Mouse (Mus musculus): ENCODE measurements at regions not wholly inside any gene's neighbourhood (a gene's known extent, or its start where the extent isn't known, plus 50 kb on each side); places are given as distances from the start of the nearest gene placed in this dataset.

GRCm38 (mm10) chr1:81897241-81897640 lies 335.7 kb upstream of the Gm9747 start:
- no peak overlapping the region for H3K4me3 ChIP-seq (ENCODE audit: low read depth, low read length)
- H3K9ac ChIP-seq (ENCODE audit: low read depth, poor library complexity, severe bottlenecking), result no peak overlapping the region
- no peaks in the 10 kb centered on the region for H3K27me3 ChIP-seq (ENCODE audit: control insufficient read depth, insufficient read depth, low read length, poor library complexity, severe bottlenecking)
- TF ChIP-seq POLR2A (IDR thresholded peaks at IDR 0.05; ENCODE audit: insufficient read depth, low read length) (no peak), CTCF (IDR thresholded peaks at IDR 0.05; ENCODE audit: low read depth, low read length) (no peak), EP300 (IDR thresholded peaks at IDR 0.05; ENCODE audit: insufficient read depth, low read depth, low read length) (no peak)
- no peaks in the 10 kb centered on the region for H3K4me1 ChIP-seq (ENCODE audit: control insufficient read depth, insufficient read depth, low read length)
- no peaks in the 10 kb centered on the region for H3K9me3 ChIP-seq (replicated peaks; ENCODE audit: control insufficient read depth, insufficient read depth, low read length, poor library complexity, severe bottlenecking)
- H3K36me3 ChIP-seq (ENCODE audit: control insufficient read depth, insufficient read depth, low read length, poor library complexity, severe bottlenecking), result no peaks in the 10 kb centered on the region
- no peak overlapping the region for H3K27ac ChIP-seq (ENCODE audit: insufficient read depth, low read length)

- Histone ChIP-seq H3K4me1 (ENCODE audit: control insufficient read depth, insufficient read depth, low read length) (no peaks in the 10 kb centered on the region), H3K36me3 (ENCODE audit: control insufficient read depth, insufficient read depth, low read length, poor library complexity, severe bottlenecking) (no peaks in the 10 kb centered on the region), H3K27me3 (ENCODE audit: control insufficient read depth, insufficient read depth, low read length, poor library complexity, severe bottlenecking) (no peaks in the 10 kb centered on the region), H3K4me3 (ENCODE audit: low read depth, low read length) (no peak overlapping the region), H3K9ac (ENCODE audit: low read depth, poor library complexity, severe bottlenecking) (no peak overlapping the region), H3K27ac (ENCODE audit: insufficient read depth, low read length) (no peak overlapping the region), H3K9me3 (replicated peaks; ENCODE audit: control insufficient read depth, insufficient read depth, low read length, poor library complexity, severe bottlenecking) (no peaks in the 10 kb centered on the region)
- TF ChIP-seq CTCF (IDR thresholded peaks at IDR 0.05; ENCODE audit: low read depth, low read length), result no peak
Measured at GRCm38 (mm10) chr1:81900843-81901242, 332.1 kb upstream of the Gm9747 start.

GRCm38 (mm10) chr1:81904056-81904455 lies 328.9 kb upstream of the Gm9747 start:
- Histone ChIP-seq H3K36me3 (ENCODE audit: control insufficient read depth, insufficient read depth, low read length, poor library complexity, severe bottlenecking) (no peaks in the 10 kb centered on the region), H3K27ac (ENCODE audit: insufficient read depth, low read length) (no peak overlapping the region)
- no peak for TF ChIP-seq CTCF (IDR thresholded peaks at IDR 0.05; ENCODE audit: low read depth, low read length)
- no peak for TF ChIP-seq EP300 (IDR thresholded peaks at IDR 0.05; ENCODE audit: insufficient read depth, low read depth, low read length)
- no peak for TF ChIP-seq POLR2A (IDR thresholded peaks at IDR 0.05; ENCODE audit: insufficient read depth, low read length)

GRCm38 (mm10) chr1:81912607-81913006 lies 320.3 kb upstream of the Gm9747 start:
- TF ChIP-seq EP300 (IDR thresholded peaks at IDR 0.05; ENCODE audit: insufficient read depth, low read depth, low read length), result no peak
- no peak for TF ChIP-seq POLR2A (IDR thresholded peaks at IDR 0.05; ENCODE audit: insufficient read depth, low read length)
- no peak for TF ChIP-seq CTCF (IDR thresholded peaks at IDR 0.05; ENCODE audit: low read depth, low read length)
- no peaks in the 10 kb centered on the region for H3K4me1 ChIP-seq (ENCODE audit: control insufficient read depth, insufficient read depth, low read length)
- H3K4me3 ChIP-seq (ENCODE audit: low read depth, low read length), result no peak overlapping the region
- no peaks in the 10 kb centered on the region for H3K36me3 ChIP-seq (ENCODE audit: control insufficient read depth, insufficient read depth, low read length, poor library complexity, severe bottlenecking)
- no peak overlapping the region for H3K27ac ChIP-seq (ENCODE audit: insufficient read depth, low read length)
- H3K27me3 ChIP-seq (ENCODE audit: control insufficient read depth, insufficient read depth, low read length, poor library complexity, severe bottlenecking), result no peaks in the 10 kb centered on the region
- H3K9ac ChIP-seq (ENCODE audit: low read depth, poor library complexity, severe bottlenecking), result no peak overlapping the region
- H3K9me3 ChIP-seq (replicated peaks; ENCODE audit: control insufficient read depth, insufficient read depth, low read length, poor library complexity, severe bottlenecking), result no peaks in the 10 kb centered on the region

More at GRCm38 (mm10) chr1:81904056-81904455, 328.9 kb upstream of the Gm9747 start:
- no peaks in the 10 kb centered on the region for H3K4me1 ChIP-seq (ENCODE audit: control insufficient read depth, insufficient read depth, low read length)
- H3K4me3 ChIP-seq (ENCODE audit: low read depth, low read length), result no peak overlapping the region
- no peaks in the 10 kb centered on the region for H3K9me3 ChIP-seq (replicated peaks; ENCODE audit: control insufficient read depth, insufficient read depth, low read length, poor library complexity, severe bottlenecking)
- no peaks in the 10 kb centered on the region for H3K27me3 ChIP-seq (ENCODE audit: control insufficient read depth, insufficient read depth, low read length, poor library complexity, severe bottlenecking)
- no peak overlapping the region for H3K9ac ChIP-seq (ENCODE audit: low read depth, poor library complexity, severe bottlenecking)

- TF ChIP-seq EP300 (IDR thresholded peaks at IDR 0.05; ENCODE audit: insufficient read depth, low read depth, low read length) (no peak), CTCF (IDR thresholded peaks at IDR 0.05; ENCODE audit: low read depth, low read length) (no peak)
- Histone ChIP-seq H3K27ac (ENCODE audit: insufficient read depth, low read length) (no peak overlapping the region), H3K4me1 (ENCODE audit: control insufficient read depth, insufficient read depth, low read length) (no peaks in the 10 kb centered on the region), H3K9ac (ENCODE audit: low read depth, poor library complexity, severe bottlenecking) (no peak overlapping the region), H3K36me3 (ENCODE audit: control insufficient read depth, insufficient read depth, low read length, poor library complexity, severe bottlenecking) (no peaks in the 10 kb centered on the region), H3K9me3 (replicated peaks; ENCODE audit: control insufficient read depth, insufficient read depth, low read length, poor library complexity, severe bottlenecking) (no peaks in the 10 kb centered on the region), H3K4me3 (ENCODE audit: low read depth, low read length) (no peak overlapping the region), H3K27me3 (ENCODE audit: control insufficient read depth, insufficient read depth, low read length, poor library complexity, severe bottlenecking) (no peaks in the 10 kb centered on the region)
Measured at GRCm38 (mm10) chr1:81913561-81913964, 319.3 kb upstream of the Gm9747 start.

- no peaks in the 10 kb centered on the region for H3K9me3 ChIP-seq (replicated peaks; ENCODE audit: control insufficient read depth, insufficient read depth, low read length, poor library complexity, severe bottlenecking)
- TF ChIP-seq POLR2A (IDR thresholded peaks at IDR 0.05; ENCODE audit: insufficient read depth, low read length) (no peak), EP300 (IDR thresholded peaks at IDR 0.05; ENCODE audit: insufficient read depth, low read depth, low read length) (no peak), CTCF (IDR thresholded peaks at IDR 0.05; ENCODE audit: low read depth, low read length) (no peak)
- H3K36me3 ChIP-seq (ENCODE audit: control insufficient read depth, insufficient read depth, low read length, poor library complexity, severe bottlenecking), result no peaks in the 10 kb centered on the region
- H3K4me3 ChIP-seq (ENCODE audit: low read depth, low read length), result no peak overlapping the region
- H3K27me3 ChIP-seq (ENCODE audit: control insufficient read depth, insufficient read depth, low read length, poor library complexity, severe bottlenecking), result no peaks in the 10 kb centered on the region
- H3K27ac ChIP-seq (ENCODE audit: insufficient read depth, low read length), result no peak overlapping the region
- H3K9ac ChIP-seq (ENCODE audit: low read depth, poor library complexity, severe bottlenecking), result no peak overlapping the region
- H3K4me1 ChIP-seq (ENCODE audit: control insufficient read depth, insufficient read depth, low read length), result no peaks in the 10 kb centered on the region
Measured at GRCm38 (mm10) chr1:81916840-81917239, 316.1 kb upstream of the Gm9747 start.

Measured in ES-Bruce4 (cell line).